Mouse (Mus musculus) ES-Bruce4 (cell line): ENCODE measurements at regions not wholly inside any gene's neighbourhood (a gene's known extent, or its start where the extent isn't known, plus 50 kb on each side); places are given as distances from the start of the nearest gene placed in this dataset.
"Not testable (repeated sequence)": the region's sequence is repeated elsewhere in the genome, so short reads cannot be mapped to it uniquely, and the experiment has no call there.

ENCODE experiments used
- H3K27ac ChIP-seq: 2 replicates; pipeline ENCODE4 v1.5.1; 2012; ENCODE audit warnings: low read length, inconsistent platforms; ENCODE audit not compliant: insufficient read depth
- H3K27me3 ChIP-seq: 2 replicates; pipeline ENCODE4 v1.6.1; 2012; ENCODE audit warnings: mild to moderate bottlenecking, low read length, inconsistent platforms; ENCODE audit not compliant: control insufficient read depth, poor library complexity, insufficient read depth, severe bottlenecking
- H3K36me3 ChIP-seq: 2 replicates; pipeline ENCODE4 v1.6.1; 2012; ENCODE audit warnings: inconsistent platforms, mild to moderate bottlenecking, low read length, moderate library complexity; ENCODE audit not compliant: control insufficient read depth, poor library complexity, insufficient read depth, severe bottlenecking
- H3K4me1 ChIP-seq: one replicate; pipeline ENCODE4 v1.8.1; 2011; ENCODE audit warnings: low read length; ENCODE audit not compliant: control insufficient read depth, insufficient read depth
- H3K4me3 ChIP-seq: 2 replicates; pipeline ENCODE4 v1.5.1; 2011; ENCODE audit warnings: low read depth, mild to moderate bottlenecking, low read length
- H3K9ac ChIP-seq: 2 replicates; pipeline ENCODE4 v1.6.1; 2012; ENCODE audit warnings: low read depth, mild to moderate bottlenecking, inconsistent platforms; ENCODE audit not compliant: poor library complexity, severe bottlenecking
- H3K9me3 ChIP-seq: replicated peaks from 2 replicates; pipeline ENCODE4 v1.6.1; 2012; ENCODE audit warnings: mild to moderate bottlenecking, low read length, inconsistent platforms; ENCODE audit not compliant: control insufficient read depth, poor library complexity, insufficient read depth, severe bottlenecking
- CTCF ChIP-seq: IDR thresholded peaks from one replicate; pipeline ENCODE4 v1.8.1; 2011; ENCODE audit warnings: low read depth, low read length
- EP300 ChIP-seq: IDR thresholded peaks from 2 replicates; pipeline ENCODE4 v1.6.1; 2011; ENCODE audit warnings: low read depth, low read length; ENCODE audit not compliant: insufficient read depth
- POLR2A ChIP-seq: IDR thresholded peaks from one replicate; pipeline ENCODE4 v1.8.1; 2011; ENCODE audit warnings: low read length; ENCODE audit not compliant: insufficient read depth

GRCm38 (mm10) chr1:14688041-14688440 lies 1405.1 kb downstream of the 4930444P10Rik start:
- H3K4me1 ChIP-seq, H3K36me3 ChIP-seq, H3K4me3 ChIP-seq, H3K9ac ChIP-seq, H3K27me3 ChIP-seq: not testable (repeated sequence)
- TF ChIP-seq EP300 = 0 out of 2 replicates have a peak, but pooled peaks have one; percentile 4
- H3K9me3 ChIP-seq = peaks cover 21% of the 10 kb centered on the region
- peak overlapping the region; percentile 19; the same call in 1 of the 2 replicates for H3K27ac ChIP-seq

- H3K27ac ChIP-seq = no peak overlapping the region
- no peaks in the 10 kb centered on the region for H3K36me3 ChIP-seq
- H3K9me3 ChIP-seq = peaks cover 21% of the 10 kb centered on the region
- no peak overlapping the region for H3K9ac ChIP-seq
- TF ChIP-seq EP300 (no peak), POLR2A (no peak), CTCF (no peak)
- no peak overlapping the region for H3K4me3 ChIP-seq
- no peaks in the 10 kb centered on the region for H3K4me1 ChIP-seq
- no peaks in the 10 kb centered on the region for H3K27me3 ChIP-seq
These were observed 1407.0 kb downstream of the 4930444P10Rik start for GRCm38 (mm10) chr1:14686172-14686571.

- H3K27me3 ChIP-seq = no peaks in the 10 kb centered on the region
- no peak overlapping the region for H3K9ac ChIP-seq
- H3K4me1 ChIP-seq = no peaks in the 10 kb centered on the region
- H3K36me3 ChIP-seq = no peaks in the 10 kb centered on the region
- TF ChIP-seq EP300 (no peak), CTCF (no peak)
- no peak overlapping the region for H3K27ac ChIP-seq
- no peaks in the 10 kb centered on the region for H3K9me3 ChIP-seq
- no peak overlapping the region for H3K4me3 ChIP-seq
These were observed 1412.7 kb downstream of the 4930444P10Rik start for GRCm38 (mm10) chr1:14680443-14680842.

GRCm38 (mm10) chr1:14672393-14672999 lies 1420.6 kb downstream of the 4930444P10Rik start:
- Histone ChIP-seq H3K9me3 (no peaks in the 10 kb centered on the region), H3K4me3 (no peak overlapping the region)

GRCm38 (mm10) chr1:14662706-14663312 lies 1430.3 kb downstream of the 4930444P10Rik start:
- Histone ChIP-seq H3K4me1 (no peaks in the 10 kb centered on the region), H3K27ac (no peak overlapping the region), H3K36me3 (no peaks in the 10 kb centered on the region), H3K9me3 (no peaks in the 10 kb centered on the region), H3K9ac (no peak overlapping the region), H3K27me3 (no peaks in the 10 kb centered on the region), H3K4me3 (no peak overlapping the region)
- TF ChIP-seq CTCF = no peak
- no peak for TF ChIP-seq POLR2A
- TF ChIP-seq EP300 = no peak

More at GRCm38 (mm10) chr1:14672393-14672999, 1420.6 kb downstream of the 4930444P10Rik start:
- Histone ChIP-seq H3K4me1 (no peaks in the 10 kb centered on the region), H3K27ac (no peak overlapping the region), H3K36me3 (no peaks in the 10 kb centered on the region), H3K9ac (no peak overlapping the region), H3K27me3 (no peaks in the 10 kb centered on the region)
- TF ChIP-seq CTCF = no peak
- no peak for TF ChIP-seq POLR2A
- TF ChIP-seq EP300 = no peak

GRCm38 (mm10) chr1:14661854-14662253 lies 1431.3 kb downstream of the 4930444P10Rik start:
- no peak overlapping the region for H3K9ac ChIP-seq
- TF ChIP-seq POLR2A = no peak
- no peak for TF ChIP-seq EP300
- TF ChIP-seq CTCF = no peak
- no peak overlapping the region for H3K4me3 ChIP-seq
- no peak overlapping the region for H3K27ac ChIP-seq
- no peaks in the 10 kb centered on the region for H3K36me3 ChIP-seq
- no peaks in the 10 kb centered on the region for H3K9me3 ChIP-seq
- no peaks in the 10 kb centered on the region for H3K4me1 ChIP-seq
- no peaks in the 10 kb centered on the region for H3K27me3 ChIP-seq
